In genomic region chr4:76289612-76290483, GRCm38 (mm10) we compare ENCODE assay signal across 12 mouse cellular contexts.
DNase-seq lines count a peak whose midpoint lies in the region; ATAC-seq and TF ChIP-seq lines count a peak whose summit lies in the region.
"Had no signal": no experiment of that assay in that cellular context is flagged by ENCODE, and none has a peak within 500 bp of the region (broad histone marks: within the 10 kb centered on the region; RNA-seq: fewer than 3 reads in every experiment).

No protein-coding gene starts in this region.

- H3K9me3 ChIP-seq in lung, embryonic 14.5 days (ENCODE audit: low read depth, low read length): no peaks in the 10 kb centered on the region
- H3K9me3 ChIP-seq in midbrain, embryonic 13.5 days: no peaks in the 10 kb centered on the region
- H3K9me3 ChIP-seq: limb, embryonic 12.5 days had no signal

- peak overlapping the region; percentile 4; the same call in 1 of the 2 replicates for H3K27ac ChIP-seq in gastrocnemius, adult 2 months
- H3K27ac ChIP-seq in lung, embryonic 14.5 days (ENCODE audit: low read depth): no peak overlapping the region
- H3K27ac ChIP-seq in brown adipose tissue, adult 24 weeks (replicated peaks; ENCODE audit: low read depth, low read length): 0 out of 2 replicates have a peak overlapping the region, but pooled peaks have one; percentile 21
- H3K27ac ChIP-seq in midbrain, embryonic 13.5 days: 0 out of 2 replicates have a peak overlapping the region, but pooled peaks have one; percentile 1
- H3K27ac ChIP-seq: limb, embryonic 12.5 days had no signal

- no peaks in the 10 kb centered on the region for H3K27me3 ChIP-seq in lung, embryonic 14.5 days (ENCODE audit: insufficient read depth, low read length)
- no peaks in the 10 kb centered on the region for H3K27me3 ChIP-seq in midbrain, embryonic 13.5 days
- H3K27me3 ChIP-seq: limb, embryonic 12.5 days had no signal

- TF ChIP-seq CTCF in gastrocnemius, adult 2 months (IDR thresholded peaks at IDR 0.05): no peak
- no peak for TF ChIP-seq CTCF in lung, embryonic 14.5 days (IDR thresholded peaks at IDR 0.05; ENCODE audit: low read depth)

- H3K4me3 ChIP-seq in gastrocnemius, adult 2 months: peak overlapping the region; percentile 39
- no peak overlapping the region for H3K4me3 ChIP-seq in lung, embryonic 14.5 days (ENCODE audit: low read depth, low read length)
- H3K4me3 ChIP-seq in brown adipose tissue, adult 24 weeks (ENCODE audit: insufficient read depth, low read depth, low read length): peak overlapping the region; percentile 13; the same call in 1 of the 2 replicates
- no peak overlapping the region for H3K4me3 ChIP-seq in midbrain, embryonic 13.5 days (replicated peaks)
- H3K4me3 ChIP-seq: limb, embryonic 12.5 days had no signal

- 43% methylated on average over 12 of the region's 12 CpGs for WGBS in lung, embryonic 14.5 days
- WGBS in midbrain, embryonic 13.5 days: 22% methylated on average over 12 of the region's 12 CpGs

- intact Hi-C loops in gastrocnemius, adult 2 months (cut with DNase I): no loop called here

- no peak for DNase-seq in gastrocnemius, adult 2 months
- no peak for DNase-seq in gastrocnemius, adult 8-10 months (ENCODE audit: low spot score in 2 of 2)
- peak; percentile 26 for DNase-seq in lung, embryonic 14.5 days
- DNase-seq in lung, adult 18-20 months: no peak
- DNase-seq in adrenal gland, adult 8-10 months: no peak
- no peak for DNase-seq in thymus, postnatal 0 days (ENCODE audit: low spot score)
- DNase-seq: cerebellum, adult 9-11 months; gastrocnemius, postnatal 25 days; liver, postnatal 0 days had no signal

- no peak overlapping the region for H3K9ac ChIP-seq in lung, embryonic 14.5 days
- H3K9ac ChIP-seq in midbrain, embryonic 13.5 days (replicated peaks): no peak overlapping the region
- H3K9ac ChIP-seq: limb, embryonic 12.5 days; liver, postnatal 0 days had no signal

- no peaks in the 10 kb centered on the region for H3K36me3 ChIP-seq in lung, embryonic 14.5 days (ENCODE audit: insufficient read depth)
- H3K36me3 ChIP-seq in midbrain, embryonic 13.5 days: no peaks in the 10 kb centered on the region
- H3K36me3 ChIP-seq: limb, embryonic 12.5 days had no signal

- H3K4me2 ChIP-seq in lung, embryonic 14.5 days: 0 out of 2 replicates have a peak overlapping the region, but pooled peaks have one; percentile 1
- H3K4me2 ChIP-seq in midbrain, embryonic 13.5 days (replicated peaks): no peak overlapping the region
- H3K4me2 ChIP-seq: limb, embryonic 12.5 days had no signal

- no peak for ATAC-seq in lung, embryonic 14.5 days (ENCODE audit: insufficient read depth)
- ATAC-seq in midbrain, embryonic 13.5 days: peak; percentile 41; the same call in 1 of the 2 replicates
- ATAC-seq: liver, postnatal 0 days had no signal

- peaks cover 10% of the 10 kb centered on the region for H3K4me1 ChIP-seq in lung, embryonic 14.5 days (ENCODE audit: insufficient read depth)
- 0 out of 2 replicates have a peak, but pooled peaks cover 3% of the 10 kb centered on the region for H3K4me1 ChIP-seq in brown adipose tissue, adult 24 weeks (ENCODE audit: control insufficient read depth, insufficient read depth, insufficient read length, low read length)
- peaks cover 12% of the 10 kb centered on the region for H3K4me1 ChIP-seq in midbrain, embryonic 13.5 days (replicated peaks)

Comparison
In these comparisons a context has a peak if more than half of its experiments do, and no peak if none do; other contexts are left out.
1. H3K4me3 ChIP-seq: peak in gastrocnemius, adult 2 months (single experiment) and brown adipose tissue, adult 24 weeks (single experiment); none in lung, embryonic 14.5 days (single experiment) and midbrain, embryonic 13.5 days (single experiment).